Mouse (Mus musculus) bone marrow macrophage, adult 2 months (primary cell): ENCODE measurements at regions not wholly inside any gene's neighbourhood (a gene's known extent, or its start where the extent isn't known, plus 50 kb on each side); places are given as distances from the start of the nearest gene placed in this dataset.

ENCODE experiments used
- CTCF ChIP-seq: IDR thresholded peaks from 2 replicates; pipeline ENCODE4 v1.5.1; 2012; ENCODE audit warnings: low read depth, mild to moderate bottlenecking, low read length, moderate library complexity
- POLR2A ChIP-seq: IDR thresholded peaks from 2 replicates; pipeline ENCODE4 v1.6.1; 2012; ENCODE audit warnings: mild to moderate bottlenecking, low read depth, low read length, borderline replicate concordance

GRCm38 (mm10) chr14:102181269-102181668 is 451.5 kb downstream of the Lmo7 start:
- TF ChIP-seq CTCF (no peak), POLR2A (no peak)
